Mouse (Mus musculus) MEL (cell line): ENCODE results near the gene Rimklb. TPM values are rescaled to one million over a fixed set of nuclear protein-coding genes. Genes with fewer than 3 reads are reported as not detected.

Experiments used
- DNase-seq: peaks from one replicate; pipeline ENCODE4 v3.0.0; 2011; ENCODE audit warnings: low read depth, low spot score
- H3K27ac ChIP-seq: 2 replicates; pipeline ENCODE4 v1.5.1; 2012; ENCODE audit warnings: low read depth, mild to moderate bottlenecking, control low read depth, low read length, moderate library complexity; ENCODE audit not compliant: control insufficient read depth
- H3K27me3 ChIP-seq, 2 experiments: fragments of 150-350 bp in 1 of 2; sonication (generic) in 1 of 2; 2 replicates each; pipeline ENCODE4 v1.6.1; 2012; ENCODE audit warnings: low read length in 2 of 2, mild to moderate bottlenecking in 2 of 2, improper control_type of control experiment in 1 of 2, moderate library complexity in 1 of 2; ENCODE audit not compliant: insufficient read depth in 2 of 2, control insufficient read depth in 1 of 2
- H3K36me3 ChIP-seq, 2 experiments: 2 replicates each; pipeline ENCODE4 v1.6.1; 2012 to 2014; ENCODE audit warnings: low read length in 2 of 2, improper control_type of control experiment in 1 of 2, inconsistent platforms in 1 of 2, mild to moderate bottlenecking in 1 of 2; ENCODE audit not compliant: insufficient read depth in 2 of 2, control insufficient read depth in 1 of 2
- H3K4me1 ChIP-seq, 2 experiments: fragments of 150-350 bp in 1 of 2; sonication (generic) in 1 of 2; 2 replicates each; pipeline ENCODE4 v1.6.1; 2012; ENCODE audit warnings: low read length in 2 of 2, improper control_type of control experiment in 1 of 2, mild to moderate bottlenecking in 1 of 2; ENCODE audit not compliant: insufficient read depth in 2 of 2, control insufficient read depth in 1 of 2
- H3K4me3 ChIP-seq, 2 experiments: fragments of 150-350 bp in 1 of 2; sonication (generic) in 1 of 2; 2 replicates each; pipeline ENCODE4 v1.5.1; 2012; ENCODE audit warnings: low read depth in 2 of 2, low read length in 2 of 2, mild to moderate bottlenecking in 2 of 2, moderate library complexity in 2 of 2, control low read depth in 1 of 2, improper control_type of control experiment in 1 of 2; ENCODE audit not compliant: control insufficient read depth in 1 of 2, insufficient read depth in 1 of 2
- H3K79me2 ChIP-seq: 2 replicates; pipeline ENCODE4 v1.6.1; 2012; ENCODE audit warnings: mild to moderate bottlenecking, low read length, moderate library complexity; ENCODE audit not compliant: control insufficient read depth, poor library complexity, insufficient read depth
- H3K9ac ChIP-seq: 2 replicates; pipeline ENCODE4 v1.6.1; 2012; ENCODE audit warnings: low read depth, mild to moderate bottlenecking, control low read depth, low read length, moderate library complexity; ENCODE audit not compliant: control insufficient read depth, poor library complexity, severe bottlenecking
- H3K9me3 ChIP-seq: fragments of 150-350 bp; sonication (generic); replicated peaks from 2 replicates; pipeline ENCODE4 v1.6.1; 2012; ENCODE audit warnings: mild to moderate bottlenecking, low read length, improper control_type of control experiment, moderate library complexity; ENCODE audit not compliant: insufficient read depth
- CHD2 ChIP-seq: IDR thresholded peaks from 2 replicates; pipeline ENCODE4 v1.6.1; 2011; ENCODE audit warnings: low read length, improper control_type of control experiment
- CTCF ChIP-seq, 3 experiments: IDR thresholded peaks in 2 of 3; conservative IDR thresholded peaks in 1 of 3; 2 replicates each; pipeline ENCODE4 v1.5.1; 2011 to 2012; ENCODE audit warnings: low read length in 3 of 3, low read depth in 2 of 3, mild to moderate bottlenecking in 2 of 3, improper control_type of control experiment in 1 of 3, inconsistent platforms in 1 of 3, mixed read lengths in 1 of 3, moderate library complexity in 1 of 3; ENCODE audit not compliant: control insufficient read depth in 1 of 3, insufficient read depth in 1 of 3, poor library complexity in 1 of 3, severe bottlenecking in 1 of 3
- E2F4 ChIP-seq: IDR thresholded peaks from 2 replicates; pipeline ENCODE4 v1.6.1; 2011; ENCODE audit warnings: low read depth, low read length, improper control_type of control experiment, borderline replicate concordance
- ELF1 ChIP-seq: IDR thresholded peaks from 2 replicates; pipeline ENCODE4 v1.6.1; 2014; ENCODE audit warnings: low read depth, mild to moderate bottlenecking, inconsistent platforms, low read length, improper control_type of control experiment, moderate library complexity
- EP300 ChIP-seq, 2 experiments: IDR thresholded peaks; 2 replicates each; pipeline ENCODE4 v1.6.1; 2011; ENCODE audit warnings: improper control_type of control experiment in 2 of 2, low read length in 2 of 2, low read depth in 1 of 2, mild to moderate bottlenecking in 1 of 2
- GATA1 ChIP-seq: IDR thresholded peaks from 2 replicates; pipeline ENCODE4 v1.6.1; 2011; ENCODE audit warnings: low read depth, low read length, improper control_type of control experiment
- JUND ChIP-seq: IDR thresholded peaks from 2 replicates; pipeline ENCODE4 v1.6.1; 2011; ENCODE audit warnings: low read depth, mild to moderate bottlenecking, improper control_type of control experiment, low read length
- KAT2A ChIP-seq: conservative IDR thresholded peaks from 2 replicates; pipeline ENCODE4 v1.6.1; 2012; ENCODE audit warnings: low read depth, low read length, improper control_type of control experiment, inconsistent platforms
- MAFK ChIP-seq: IDR thresholded peaks from 2 replicates; pipeline ENCODE4 v1.6.1; 2011; ENCODE audit warnings: low read depth, mild to moderate bottlenecking, low read length, improper control_type of control experiment, borderline replicate concordance
- MEF2A ChIP-seq: IDR thresholded peaks from 2 replicates; pipeline ENCODE4 v1.6.1; 2014; ENCODE audit warnings: low read depth, mild to moderate bottlenecking, inconsistent platforms, low read length, improper control_type of control experiment; ENCODE audit not compliant: poor library complexity, insufficient replicate concordance, severe bottlenecking; ENCODE audit errors: extremely low read depth
- MYB ChIP-seq: IDR thresholded peaks from 2 replicates; pipeline ENCODE4 v1.6.1; 2011; ENCODE audit warnings: mild to moderate bottlenecking, low read depth, low read length, improper control_type of control experiment
- MYC ChIP-seq: IDR thresholded peaks from 2 replicates; pipeline ENCODE4 v1.6.1; 2011; ENCODE audit warnings: low read depth, mild to moderate bottlenecking, low read length, improper control_type of control experiment, moderate library complexity
- NELFE ChIP-seq: IDR thresholded peaks from 2 replicates; pipeline ENCODE4 v1.6.1; 2011; ENCODE audit warnings: low read depth, low read length, improper control_type of control experiment
- POLR2A ChIP-seq, 2 experiments: IDR thresholded peaks; 2 replicates each; pipeline ENCODE4 v1.6.1; 2011 to 2012; ENCODE audit warnings: low read length in 2 of 2, mild to moderate bottlenecking in 2 of 2, control low read depth in 1 of 2, improper control_type of control experiment in 1 of 2, low read depth in 1 of 2, moderate library complexity in 1 of 2; ENCODE audit not compliant: control insufficient read depth in 1 of 2, insufficient read depth in 1 of 2, poor library complexity in 1 of 2
- POLR2AphosphoS2 ChIP-seq: IDR thresholded peaks from 2 replicates; pipeline ENCODE4 v1.6.1; 2011; ENCODE audit warnings: low read length, improper control_type of control experiment
- POLR2AphosphoS5 ChIP-seq: IDR thresholded peaks from 2 replicates; pipeline ENCODE4 v1.6.1; 2012; ENCODE audit warnings: low read depth, borderline replicate concordance, mild to moderate bottlenecking, inconsistent platforms, low read length, moderate library complexity, mixed read lengths
- RAD21 ChIP-seq: IDR thresholded peaks from 2 replicates; pipeline ENCODE4 v1.6.1; 2011; ENCODE audit warnings: mild to moderate bottlenecking, low read depth, low read length, improper control_type of control experiment
- RCOR1 ChIP-seq: IDR thresholded peaks from 2 replicates; pipeline ENCODE4 v1.6.1; 2012; ENCODE audit warnings: low read depth, mild to moderate bottlenecking, inconsistent platforms, low read length, improper control_type of control experiment
- SIN3A ChIP-seq: IDR thresholded peaks from 2 replicates; pipeline ENCODE4 v1.6.1; 2012; ENCODE audit warnings: low read length, improper control_type of control experiment, inconsistent platforms
- SMC3 ChIP-seq: IDR thresholded peaks from 2 replicates; pipeline ENCODE4 v1.6.1; 2011; ENCODE audit warnings: low read depth, low read length, improper control_type of control experiment
- TAL1 ChIP-seq: IDR thresholded peaks from 2 replicates; pipeline ENCODE4 v1.6.1; 2012; ENCODE audit warnings: mild to moderate bottlenecking, inconsistent platforms, low read length, moderate library complexity, mixed read lengths
- TBP ChIP-seq: IDR thresholded peaks from 2 replicates; pipeline ENCODE4 v1.8.0; 2011; ENCODE audit warnings: low read depth, low read length, improper control_type of control experiment
- TCF12 ChIP-seq: IDR thresholded peaks from 2 replicates; pipeline ENCODE4 v1.6.1; 2014; ENCODE audit warnings: low read depth, mild to moderate bottlenecking, inconsistent platforms, low read length, improper control_type of control experiment, moderate library complexity
- ZC3H11A ChIP-seq: IDR thresholded peaks from 2 replicates; pipeline ENCODE4 v1.6.1; 2012; ENCODE audit warnings: low read depth, mild to moderate bottlenecking, inconsistent platforms, low read length, improper control_type of control experiment
- ZKSCAN1 ChIP-seq: IDR thresholded peaks from 2 replicates; pipeline ENCODE4 v1.6.1; 2012; ENCODE audit warnings: low read depth, mild to moderate bottlenecking, inconsistent platforms, low read length, improper control_type of control experiment, moderate library complexity
- ZNF384 ChIP-seq: IDR thresholded peaks from 2 replicates; pipeline ENCODE4 v1.6.1; 2012; ENCODE audit warnings: low read depth, mild to moderate bottlenecking, inconsistent platforms, low read length, improper control_type of control experiment
- polyA plus RNA-seq, 2 experiments: library from polyadenylated mRNA; stranded (reverse) in 1 of 2; unstranded in 1 of 2; fragments of >175 nt in 1 of 2; fragments of >200 nt in 1 of 2; gene quantifications; 2 replicates each; pipeline versions ENCODE4 v1.2.1 to v1.2.4; 2012; ENCODE audit warnings: low replicate concordance in 2 of 2, low read depth in 1 of 2; ENCODE audit not compliant: insufficient read length in 2 of 2, insufficient read depth in 1 of 2, missing spikeins in 1 of 2
- total RNA-seq: library from RNA; depleted of rRNA; stranded (reverse); fragments of 300-350 nt; gene quantifications from 2 replicates; pipeline ENCODE4 v1.2.3, GENCODE M21; 2012

Rimklb gene
- total and polyA plus RNA-seq, 3 experiments = 0.04 to 0.08 TPM; not detected in 1

- Histone ChIP-seq H3K4me3 (no peak overlapping the region), H3K9me3 (no peaks in the 10 kb centered on the region), H3K27me3 (peaks cover 6 to 7% of the 10 kb centered on the region in 2 experiments)
Observed at GRCm38 (mm10) chr6:122496501-122496900, 2.1 kb downstream of the Rimklb start.

GRCm38 (mm10) chr6:122495082-122495881 lies 3.3 kb downstream of the Rimklb start:
- Histone ChIP-seq H3K27ac (no peak overlapping the region), H3K36me3 (no peaks in the 10 kb centered on the region), H3K4me1 (no peaks in the 10 kb centered on the region; a peak in 1 of 4 replicates)
- TF ChIP-seq RCOR1 (0 out of 2 replicates have a peak, but pooled peaks have one; percentile 11), POLR2AphosphoS5 (no peak)
- TF ChIP-seq, all 39 proteins: peak for 1
- H3K9ac ChIP-seq = no peak overlapping the region
- no peak for DNase-seq
- no peak overlapping the region for H3K4me3 ChIP-seq
- H3K27me3 ChIP-seq = peaks cover 6 to 7% of the 10 kb centered on the region in 2 experiments
- H3K79me2 ChIP-seq = no peaks in the 10 kb centered on the region
- no peaks in the 10 kb centered on the region for H3K9me3 ChIP-seq

More at GRCm38 (mm10) chr6:122496501-122496900, 2.1 kb downstream of the Rimklb start:
- H3K79me2 ChIP-seq = no peaks in the 10 kb centered on the region
- H3K36me3 ChIP-seq = no peaks in the 10 kb centered on the region
- no peak overlapping the region for H3K27ac ChIP-seq
- TF ChIP-seq ZNF384 = peak; percentile 85
- TF ChIP-seq RAD21 = peak; percentile 79
- no peak for TF ChIP-seq TBP
- no peak for TF ChIP-seq NELFE
- peak; percentile 27 to 76 (median 75); a peak in 5 of 6 replicates for TF ChIP-seq CTCF (IDR thresholded peaks at IDR 0.05 in 2 of 3, conservative IDR thresholded peaks at IDR 0.05 in 1 of 3; ENCODE audit: control insufficient read depth in 1 of 3, insufficient read depth in 1 of 3, low read depth in 2 of 3, low read length in 3 of 3, poor library complexity in 1 of 3, severe bottlenecking in 1 of 3)
- no peak for TF ChIP-seq KAT2A
- no peak for TF ChIP-seq SIN3A
- TF ChIP-seq SMC3 = peak; percentile 73
- TF ChIP-seq JUND = no peak
- no peak for TF ChIP-seq POLR2A (IDR thresholded peaks at IDR 0.05; ENCODE audit: control insufficient read depth in 1 of 2, insufficient read depth in 1 of 2, low read depth in 1 of 2, low read length in 2 of 2, poor library complexity in 1 of 2)
- TF ChIP-seq MYB = no peak
- TF ChIP-seq E2F4 = no peak
- peak; percentile 62 for TF ChIP-seq ZC3H11A
- TF ChIP-seq GATA1 = no peak
- no peak for TF ChIP-seq CHD2
- TF ChIP-seq MYC = no peak
- no peak for TF ChIP-seq TAL1
- no peak for TF ChIP-seq TCF12
- no peak for TF ChIP-seq ZKSCAN1
- TF ChIP-seq ELF1 = no peak
- no peak for TF ChIP-seq POLR2AphosphoS2
- TF ChIP-seq MAFK = no peak
- TF ChIP-seq MEF2A = no peak
- no peak for TF ChIP-seq EP300 (IDR thresholded peaks at IDR 0.05; ENCODE audit: low read depth in 1 of 2, low read length in 2 of 2)
- no peaks in the 10 kb centered on the region; a peak in 1 of 4 replicates for H3K4me1 ChIP-seq
- H3K9ac ChIP-seq = no peak overlapping the region
- peak; percentile 42 for DNase-seq
